Mouse (Mus musculus) forebrain, embryonic 10.5 days (tissue): ENCODE results near the gene Hacl1. TPM values are rescaled to one million over a fixed set of nuclear protein-coding genes. Genes with fewer than 3 reads are reported as not detected.
A peak's percentile ranks its signal among the peaks of the same experiment; 100 is the strongest.

Experiments
- DNase-seq: peaks from one replicate; pipeline ENCODE4 v3.0.0-alpha.2; 2017; ENCODE audit warnings: low spot score; ENCODE audit errors: extremely low spot score
- H3K27ac ChIP-seq: fragments of 300-500 bp; sonication (generic); 2 replicates; pipeline ENCODE4 v1.5.1; 2016; ENCODE audit warnings: mild to moderate bottlenecking
- H3K27me3 ChIP-seq: fragments of 300-500 bp; sonication (generic); 2 replicates; pipeline ENCODE4 v1.6.1; 2016; ENCODE audit warnings: mild to moderate bottlenecking; ENCODE audit not compliant: poor library complexity, severe bottlenecking
- H3K36me3 ChIP-seq: fragments of 300-500 bp; sonication (generic); replicated peaks from 2 replicates; pipeline ENCODE4 v1.6.1; 2016; ENCODE audit warnings: mild to moderate bottlenecking, moderate library complexity
- H3K4me1 ChIP-seq: fragments of 300-500 bp; sonication (generic); 2 replicates; pipeline ENCODE4 v1.6.1; 2016
- H3K4me3 ChIP-seq: fragments of 300-500 bp; sonication (generic); 2 replicates; pipeline ENCODE4 v1.5.1; 2016; ENCODE audit warnings: mild to moderate bottlenecking, moderate library complexity
- H3K9me3 ChIP-seq: fragments of 300-500 bp; sonication (generic); 2 replicates; pipeline ENCODE4 v1.6.1; 2016; ENCODE audit warnings: mild to moderate bottlenecking, moderate library complexity
- WGBS: fragments of 180-500 bp; shearing (Covaris S2); methylation state at CpG from one replicate; pipeline ENCODE4 v1.1.7; 2016; 5-methylcytosine and 5-hydroxymethylcytosine counted together
- polyA plus RNA-seq: library from polyadenylated mRNA; unstranded; fragments of >200 nt; fragmentation: Nextera tagmentation; extraction: Ambion mirVana; gene quantifications from 2 replicates; pipeline ENCODE4 v1.2.1, GENCODE M21; 2016

The Hacl1 gene
- 6.0 and 7.1 TPM in 2 replicates for polyA plus RNA-seq

DNA sequence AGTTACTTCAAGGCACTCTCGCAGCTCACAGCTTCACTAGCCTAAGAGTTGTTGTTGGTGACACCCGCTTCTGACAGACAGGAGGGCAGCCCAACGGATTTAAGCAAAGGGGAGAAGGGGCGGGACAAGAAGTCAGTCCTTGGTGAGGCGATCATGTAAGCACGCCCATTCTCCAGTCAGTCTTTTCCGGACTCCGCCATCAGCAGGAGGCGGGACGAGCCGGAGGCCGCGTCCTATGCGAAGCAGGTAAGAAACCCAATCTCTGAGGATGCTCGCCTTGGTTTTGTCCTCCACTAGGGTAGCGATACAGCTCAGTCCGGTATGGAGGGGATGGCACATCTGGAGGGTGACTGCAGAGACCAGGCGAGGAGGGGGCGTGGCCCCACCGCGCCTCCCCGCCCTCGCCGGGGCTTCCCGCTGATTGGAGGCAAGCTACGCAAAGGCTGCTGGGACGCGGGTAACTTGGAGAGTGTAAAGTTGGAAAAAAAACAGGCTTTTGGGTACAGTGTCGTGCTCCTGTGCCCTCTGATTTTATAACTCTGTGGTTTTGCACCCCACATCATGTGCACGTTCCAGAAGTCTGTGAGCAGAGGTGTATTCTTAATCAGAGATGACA is at the start of gene Hacl1, which contains the start of gene Btd:
Hacl1 (minus strand) TSS at position 397 of the 616 bp plus-strand sequence.
Btd (plus strand) TSS at position 139 of the 616 bp plus-strand sequence.
- DNase-seq: peak; percentile 88
- H3K9me3 ChIP-seq: no peaks in the 10 kb centered on the region
- H3K4me1 ChIP-seq: peaks cover 17% of the 10 kb centered on the region
- no peaks in the 10 kb centered on the region for H3K27me3 ChIP-seq
- H3K4me3 ChIP-seq: peak within 1 kb of the TSS; percentile 77
- H3K27ac ChIP-seq: peak within 1 kb of the TSS; percentile 90
- no peaks in the 10 kb centered on the region for H3K36me3 ChIP-seq
- WGBS: under 1% methylated on average over 30 of the region's 30 CpGs

DNA sequence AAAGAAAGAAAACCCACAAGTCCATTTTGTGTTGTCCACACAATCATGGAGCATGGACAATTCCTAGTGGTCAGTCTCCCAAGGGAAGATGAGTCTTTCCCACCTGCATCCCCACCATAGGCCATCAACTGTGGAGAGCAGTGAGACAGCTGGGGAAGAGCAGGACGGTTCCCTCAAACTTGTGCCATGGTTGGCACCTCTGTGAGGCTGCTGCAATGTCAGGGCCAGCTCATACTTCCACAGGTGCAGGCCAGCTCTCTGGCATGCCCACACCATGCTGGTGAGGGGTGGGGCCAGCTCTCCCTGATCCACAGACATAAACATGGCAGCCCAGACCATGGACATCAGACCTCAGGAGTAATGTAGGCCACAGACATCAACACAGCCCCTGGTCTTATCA is 45.1 kb upstream of the Hacl1 start:
- H3K9me3 ChIP-seq: no peaks in the 10 kb centered on the region
- H3K36me3 ChIP-seq: no peaks in the 10 kb centered on the region
- DNase-seq: no peak
- no peaks in the 10 kb centered on the region for H3K27me3 ChIP-seq
- 100% methylated on average over 1 of the region's 1 CpGs for WGBS
- H3K4me3 ChIP-seq: no peak overlapping the region
- H3K4me1 ChIP-seq: peaks cover 10% of the 10 kb centered on the region
- no peak overlapping the region for H3K27ac ChIP-seq

DNA sequence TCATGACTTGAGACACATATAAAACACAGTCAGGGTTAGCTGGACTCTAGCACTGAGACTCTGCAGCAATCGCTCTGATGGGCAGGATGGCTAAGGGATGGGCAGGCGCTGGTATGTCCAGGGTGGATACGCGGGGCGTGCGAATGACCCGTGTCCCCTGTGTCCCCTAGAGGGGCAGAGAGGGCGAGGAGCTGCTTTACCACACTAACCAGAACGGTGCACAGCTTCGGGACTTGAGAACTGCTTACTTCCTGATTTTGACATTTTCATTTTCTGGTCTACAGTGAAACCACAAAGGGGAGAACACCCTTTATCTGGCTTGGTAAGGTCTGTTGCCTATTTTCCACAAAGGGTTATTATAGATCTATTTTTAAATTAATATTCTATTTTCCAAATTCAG is 44.6 kb upstream of the Hacl1 start:
- H3K36me3 ChIP-seq: no peaks in the 10 kb centered on the region
- H3K27me3 ChIP-seq: no peaks in the 10 kb centered on the region
- DNase-seq: no peak
- peaks cover 10% of the 10 kb centered on the region for H3K4me1 ChIP-seq
- WGBS: 90% methylated on average over 10 of the region's 10 CpGs
- H3K9me3 ChIP-seq: no peaks in the 10 kb centered on the region
- no peak overlapping the region for H3K4me3 ChIP-seq
- H3K27ac ChIP-seq: no peak overlapping the region

DNA sequence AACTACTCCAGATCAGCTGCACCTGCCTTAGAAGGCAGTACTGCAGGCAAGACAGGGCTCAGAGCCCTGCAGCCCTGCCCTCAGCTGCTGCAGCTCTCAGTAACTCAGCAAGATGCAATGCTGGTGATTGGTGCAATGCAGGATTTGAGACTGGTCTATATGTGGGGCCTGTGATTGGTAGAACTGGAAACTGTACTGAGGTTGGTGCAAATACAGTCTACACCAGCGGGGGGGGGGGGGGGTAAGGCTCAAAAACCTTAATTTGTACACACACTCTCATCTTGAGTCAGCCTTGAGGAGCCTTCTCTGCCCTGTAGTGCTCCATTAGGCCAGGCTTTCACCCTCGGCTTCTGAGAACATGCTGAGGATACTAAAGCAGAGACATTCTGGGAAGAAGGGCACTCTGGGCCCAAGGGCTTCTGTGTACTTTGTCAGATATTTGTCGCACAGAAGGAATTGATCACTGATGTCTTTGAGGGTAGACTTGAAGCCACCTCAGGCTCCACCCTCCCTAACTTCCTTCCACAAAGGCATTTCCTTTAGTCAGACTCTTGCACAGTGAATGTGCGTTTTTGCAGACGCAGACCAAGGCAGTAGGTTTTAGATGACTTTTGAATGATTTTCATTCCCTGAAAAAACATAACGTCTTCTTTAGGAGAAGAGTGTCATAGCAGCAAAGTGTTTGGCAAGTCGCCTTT is 43.4 kb upstream of the Hacl1 start:
- H3K4me3 ChIP-seq: no peak overlapping the region
- no peak overlapping the region for H3K27ac ChIP-seq
- 69% methylated on average over 7 of the region's 7 CpGs for WGBS
- H3K4me1 ChIP-seq: peaks cover 10% of the 10 kb centered on the region
- H3K27me3 ChIP-seq: no peaks in the 10 kb centered on the region
- DNase-seq: no peak
- H3K9me3 ChIP-seq: no peaks in the 10 kb centered on the region
- no peaks in the 10 kb centered on the region for H3K36me3 ChIP-seq

DNA sequence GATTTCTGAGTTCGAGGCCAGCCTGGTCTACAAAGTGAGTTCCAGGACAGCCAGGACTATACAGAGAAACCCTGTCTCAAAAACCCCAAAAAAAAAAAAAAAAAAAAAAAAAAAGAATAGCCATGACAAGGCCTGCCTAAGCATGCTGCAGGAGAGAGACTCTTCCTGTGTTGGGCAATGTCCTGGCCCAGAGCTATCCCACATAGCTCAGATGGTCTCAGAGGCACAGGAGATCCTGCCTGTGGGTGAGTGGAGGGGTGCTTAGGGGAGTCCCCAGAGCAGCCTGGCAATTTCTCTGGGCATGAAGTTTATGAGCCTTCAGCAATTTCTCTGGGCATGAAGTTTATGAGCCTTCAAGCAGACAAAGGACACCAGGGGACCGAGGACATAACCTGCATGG is 42.5 kb upstream of the Hacl1 start:
- WGBS: 91% methylated on average over 2 of the region's 2 CpGs
- Histone ChIP-seq H3K36me3 (no peaks in the 10 kb centered on the region), H3K4me1 (peaks cover 10% of the 10 kb centered on the region), H3K27ac (no peak overlapping the region), H3K4me3 (no peak overlapping the region), H3K9me3 (no peaks in the 10 kb centered on the region), H3K27me3 (no peaks in the 10 kb centered on the region)
- DNase-seq: no peak

DNA sequence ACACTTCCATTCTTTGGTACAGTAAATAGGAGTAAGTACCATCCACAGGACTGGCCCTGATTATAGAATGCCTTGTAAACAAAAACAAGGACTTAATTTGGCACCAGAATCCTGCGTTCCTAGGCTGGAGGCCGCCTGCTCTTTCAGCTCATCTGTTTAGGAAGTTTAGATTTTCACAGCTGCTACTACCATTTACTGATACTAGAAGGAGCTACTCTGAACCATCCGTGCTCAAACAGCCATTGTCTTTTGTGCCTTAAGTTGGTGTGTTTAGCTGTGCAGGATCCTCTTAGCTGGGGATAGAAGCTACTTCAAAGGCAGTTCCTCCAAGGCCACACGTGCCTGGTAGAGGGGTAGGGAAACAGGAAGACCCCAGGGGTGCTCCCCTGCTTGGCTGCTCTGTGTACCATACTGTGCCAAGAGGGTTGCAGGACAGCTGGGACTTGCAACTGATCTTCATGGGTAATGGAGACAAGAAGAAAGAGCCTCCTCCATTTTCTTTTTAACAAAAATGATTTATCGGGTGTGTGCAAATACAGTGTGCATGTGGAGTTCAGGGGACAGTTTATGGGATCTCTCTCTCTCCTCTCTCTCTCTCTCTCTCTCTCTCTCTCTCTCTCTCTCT is 41.0 kb upstream of the Hacl1 start:
- no peaks in the 10 kb centered on the region for H3K9me3 ChIP-seq
- no peak for DNase-seq
- no peak overlapping the region; the same call in 1 of the 2 replicates for H3K27ac ChIP-seq
- no peak overlapping the region for H3K4me3 ChIP-seq
- H3K4me1 ChIP-seq: peaks cover 6% of the 10 kb centered on the region; the same call in 1 of the 2 replicates
- H3K27me3 ChIP-seq: no peaks in the 10 kb centered on the region
- 48% methylated on average over 5 of the region's 5 CpGs for WGBS
- H3K36me3 ChIP-seq: no peaks in the 10 kb centered on the region

DNA sequence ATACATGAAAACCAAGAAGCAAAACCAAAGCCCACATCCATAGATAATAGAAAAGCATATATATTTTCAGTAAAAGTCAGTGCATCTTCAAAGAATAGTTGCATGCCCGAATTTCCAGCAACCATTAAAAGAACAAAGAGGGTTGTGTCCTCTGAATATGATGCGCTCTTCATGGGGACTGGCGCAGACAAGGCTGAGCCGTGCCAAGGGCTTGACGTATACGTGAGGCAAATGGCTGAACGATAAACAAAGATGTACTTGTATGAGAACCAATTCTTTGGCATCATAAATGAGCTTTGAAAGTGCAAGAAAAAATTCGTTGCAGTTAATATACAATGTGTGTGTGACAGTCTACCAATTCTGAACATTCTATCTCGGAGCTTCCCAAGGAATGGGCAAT is 40.2 kb upstream of the Hacl1 start:
- WGBS: 91% methylated on average over 9 of the region's 9 CpGs
- Histone ChIP-seq H3K4me1 (peaks cover 6% of the 10 kb centered on the region; the same call in 1 of the 2 replicates), H3K27me3 (no peaks in the 10 kb centered on the region), H3K9me3 (no peaks in the 10 kb centered on the region), H3K27ac (no peak overlapping the region), H3K4me3 (no peak overlapping the region), H3K36me3 (no peaks in the 10 kb centered on the region)
- no peak for DNase-seq

DNA sequence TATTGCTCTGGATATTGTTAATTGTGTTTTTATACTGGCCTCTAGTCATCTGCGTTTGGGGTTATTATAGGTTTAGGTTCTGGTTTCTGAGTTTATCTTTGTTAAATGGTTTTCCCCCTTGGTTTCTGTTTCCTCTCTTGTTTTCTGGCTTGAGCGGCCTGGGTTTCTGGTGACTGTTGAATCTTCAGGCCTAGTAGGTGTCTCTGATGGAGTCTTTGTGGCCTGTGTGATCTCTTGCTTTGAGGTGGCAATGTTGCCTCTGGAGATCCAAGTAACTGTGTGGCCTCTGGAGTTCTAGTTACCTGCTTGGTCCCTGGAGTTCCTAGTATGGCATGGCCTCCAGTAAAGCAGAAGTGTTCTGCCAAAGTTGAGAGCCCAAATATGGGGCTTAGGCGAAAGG is 39.6 kb upstream of the Hacl1 start:
- H3K4me3 ChIP-seq: no peak overlapping the region
- no peak overlapping the region for H3K27ac ChIP-seq
- WGBS: 91% methylated on average over 3 of the region's 3 CpGs
- H3K9me3 ChIP-seq: no peaks in the 10 kb centered on the region
- peaks cover 6% of the 10 kb centered on the region; the same call in 1 of the 2 replicates for H3K4me1 ChIP-seq
- no peak for DNase-seq
- H3K27me3 ChIP-seq: no peaks in the 10 kb centered on the region
- no peaks in the 10 kb centered on the region for H3K36me3 ChIP-seq

DNA sequence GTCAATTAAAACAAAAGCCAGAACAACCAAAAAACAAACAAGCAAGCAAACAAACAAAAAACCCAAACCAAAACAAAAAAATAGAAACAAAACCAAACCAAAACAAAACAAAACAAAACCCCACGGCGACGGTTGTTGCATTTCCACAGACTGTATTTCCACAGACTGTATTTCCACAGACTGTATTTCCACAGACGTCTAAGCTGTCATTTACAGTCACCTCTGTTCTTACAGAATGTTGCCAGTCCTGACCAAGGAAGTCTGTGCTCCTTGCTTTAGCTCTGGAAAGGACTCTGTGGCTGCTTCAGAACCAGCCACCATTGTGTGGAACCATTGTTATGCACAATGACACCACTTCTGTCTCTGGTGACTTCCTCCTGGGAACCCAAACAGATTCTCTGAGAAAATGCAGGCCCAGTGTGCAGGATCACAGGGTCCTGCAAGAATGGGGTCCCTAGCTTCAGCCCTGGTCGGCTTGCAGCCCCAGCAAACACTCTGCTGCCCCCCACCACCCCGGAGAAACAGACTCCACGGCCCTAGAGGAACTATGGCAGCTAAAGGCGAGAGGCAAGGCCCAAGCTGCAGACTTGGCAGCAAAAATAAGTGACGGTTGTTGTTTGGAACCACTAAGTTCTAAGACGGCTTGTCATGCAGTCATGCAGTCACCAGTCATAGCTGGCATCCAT is 30.7 kb upstream of the Hacl1 start:
- Histone ChIP-seq H3K27ac (peak overlapping the region; percentile 45; the same call in 1 of the 2 replicates), H3K4me3 (no peak overlapping the region), H3K9me3 (no peaks in the 10 kb centered on the region), H3K36me3 (peaks cover 11% of the 10 kb centered on the region), H3K4me1 (peaks cover 29% of the 10 kb centered on the region), H3K27me3 (no peaks in the 10 kb centered on the region)
- 52% methylated on average over 10 of the region's 10 CpGs for WGBS
- no peak for DNase-seq

DNA sequence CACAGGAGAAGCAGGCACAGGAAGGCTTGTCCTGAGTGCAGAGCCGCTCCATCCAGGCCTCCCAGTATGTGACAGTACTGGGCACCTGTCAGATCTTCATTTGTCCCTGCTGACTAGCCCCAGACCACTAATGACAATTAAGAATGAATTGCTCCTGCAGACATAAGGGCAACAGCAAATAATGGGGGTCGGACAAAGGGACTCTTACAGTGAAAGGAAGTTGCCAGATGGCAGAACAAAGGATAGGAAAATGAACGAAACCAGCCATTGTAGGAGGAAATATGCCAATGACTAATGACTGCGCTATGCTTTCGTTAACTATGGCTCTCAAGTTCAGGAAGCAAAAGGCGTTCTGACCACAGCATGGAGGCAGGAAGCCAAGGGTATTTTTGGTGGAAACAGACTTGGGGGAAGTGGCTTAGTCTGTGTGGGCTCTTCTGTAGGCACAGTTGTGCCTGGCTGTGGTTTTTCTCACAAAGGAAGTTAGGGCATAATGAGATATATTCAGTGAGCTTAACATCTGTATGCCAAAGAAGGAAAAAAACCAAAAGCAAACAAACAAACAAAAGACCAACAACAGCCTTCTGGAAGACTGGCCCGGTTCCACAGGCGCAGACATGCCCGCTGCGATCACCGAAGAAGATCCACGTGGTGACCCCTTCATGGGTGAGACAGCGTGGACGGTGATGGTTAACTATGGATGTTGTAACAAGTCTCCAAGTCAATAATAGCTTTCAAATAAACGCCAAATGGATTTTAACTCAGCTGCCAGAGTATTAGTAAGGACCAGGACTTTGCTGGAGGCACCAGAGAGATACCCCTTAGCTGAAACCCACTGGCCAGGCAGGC is 28.8 kb upstream of the Hacl1 start:
- H3K27me3 ChIP-seq: no peaks in the 10 kb centered on the region
- H3K4me3 ChIP-seq: no peak overlapping the region
- H3K4me1 ChIP-seq: peaks cover 32% of the 10 kb centered on the region
- no peak for DNase-seq
- H3K27ac ChIP-seq: peak overlapping the region; percentile 70
- H3K9me3 ChIP-seq: no peaks in the 10 kb centered on the region
- 82% methylated on average over 15 of the region's 15 CpGs for WGBS
- H3K36me3 ChIP-seq: peaks cover 19% of the 10 kb centered on the region

DNA sequence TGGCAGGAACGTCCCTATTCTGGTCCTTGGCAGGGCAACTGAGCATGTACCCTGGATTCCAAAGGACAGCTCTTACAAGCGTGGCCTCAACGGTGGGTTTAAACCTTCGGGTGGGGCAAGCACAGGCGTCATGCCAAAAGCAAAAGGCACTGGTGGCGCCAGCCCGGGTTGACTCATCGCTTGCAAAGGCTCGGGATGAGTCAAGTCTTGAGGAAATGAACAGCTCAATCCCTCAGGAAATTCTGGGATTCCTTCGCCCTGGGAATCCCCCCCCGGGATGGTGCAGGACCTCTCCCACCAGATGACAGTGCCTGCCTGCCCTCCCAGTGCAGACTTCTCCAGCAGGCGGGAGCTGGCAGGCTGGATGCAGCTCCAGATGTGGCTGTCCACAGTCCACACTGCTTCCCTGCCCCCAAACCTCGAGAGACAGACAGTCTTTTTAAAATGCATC is 28.1 kb upstream of the Hacl1 start:
- no peak for DNase-seq
- WGBS: 79% methylated on average over 13 of the region's 13 CpGs
- H3K9me3 ChIP-seq: no peaks in the 10 kb centered on the region
- no peaks in the 10 kb centered on the region for H3K27me3 ChIP-seq
- peak overlapping the region; percentile 70 for H3K27ac ChIP-seq
- H3K4me1 ChIP-seq: peaks cover 33% of the 10 kb centered on the region
- H3K4me3 ChIP-seq: no peak overlapping the region
- peaks cover 19% of the 10 kb centered on the region for H3K36me3 ChIP-seq

DNA sequence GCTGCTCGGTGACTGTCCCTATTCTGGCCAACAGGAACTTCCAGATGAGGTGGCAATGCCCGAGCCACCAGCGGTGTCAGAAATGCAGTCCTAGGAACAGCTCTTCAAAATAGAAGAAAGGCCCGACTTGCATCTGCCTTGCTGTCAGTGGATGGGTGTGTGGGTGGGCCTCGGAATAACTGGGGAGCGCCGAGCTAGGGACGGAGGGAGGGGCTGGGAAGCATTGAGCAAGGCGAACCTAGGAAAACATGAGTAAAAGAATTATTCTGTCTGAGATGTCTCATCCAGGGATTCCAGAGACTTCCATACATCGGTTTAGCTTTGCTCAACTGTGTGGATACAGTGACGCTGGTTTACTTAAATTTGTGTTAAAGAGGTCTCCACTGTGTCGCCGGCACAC is 27.2 kb upstream of the Hacl1 start:
- Histone ChIP-seq H3K4me1 (peaks cover 40% of the 10 kb centered on the region), H3K4me3 (no peak overlapping the region), H3K27me3 (no peaks in the 10 kb centered on the region), H3K36me3 (peaks cover 19% of the 10 kb centered on the region), H3K27ac (0 out of 2 replicates have a peak overlapping the region, but pooled peaks have one; percentile 21), H3K9me3 (no peaks in the 10 kb centered on the region)
- DNase-seq: no peak
- WGBS: 88% methylated on average over 13 of the region's 13 CpGs
